Mouse (Mus musculus) heart, embryonic 10.5 days (tissue): ENCODE measurements at regions not wholly inside any gene's neighbourhood (a gene's known extent, or its start where the extent isn't known, plus 50 kb on each side); places are given as distances from the start of the nearest gene placed in this dataset.

Source experiments
- DNase-seq: peaks from one replicate; pipeline ENCODE4 v3.0.0-alpha.2; 2017; ENCODE audit warnings: low spot score
- H3K27ac ChIP-seq: fragments of 300-500 bp; sonication (generic); 2 replicates; pipeline ENCODE4 v1.5.1; 2016; ENCODE audit warnings: mild to moderate bottlenecking
- H3K27me3 ChIP-seq: fragments of 300-500 bp; sonication (generic); 2 replicates; pipeline ENCODE4 v1.6.1; 2016; ENCODE audit warnings: mild to moderate bottlenecking; ENCODE audit not compliant: poor library complexity, insufficient read depth, severe bottlenecking
- H3K36me3 ChIP-seq: fragments of 300-500 bp; sonication (generic); 2 replicates; pipeline ENCODE4 v1.6.1; 2016; ENCODE audit warnings: mild to moderate bottlenecking, moderate library complexity
- H3K4me1 ChIP-seq: fragments of 300-500 bp; sonication (generic); 2 replicates; pipeline ENCODE4 v1.6.1; 2016; ENCODE audit warnings: mild to moderate bottlenecking
- H3K4me3 ChIP-seq: fragments of 300-500 bp; sonication (generic); 2 replicates; pipeline ENCODE4 v1.5.1; 2016; ENCODE audit warnings: mild to moderate bottlenecking, moderate library complexity
- H3K9me3 ChIP-seq: fragments of 300-500 bp; sonication (generic); 2 replicates; pipeline ENCODE4 v1.6.1; 2016; ENCODE audit warnings: mild to moderate bottlenecking, moderate library complexity
- WGBS: fragments of 180-500 bp; shearing (Covaris S2); methylation state at CpG from one replicate; pipeline ENCODE4 v1.1.7; 2016; 5-methylcytosine and 5-hydroxymethylcytosine counted together

- DNase-seq, result no peak
These were observed 196.3 kb upstream of the Ferd3l start for GRCm38 (mm10) chr12:33731937-33732336.

GRCm38 (mm10) chr12:33775563-33776468 is 152.4 kb upstream of the Ferd3l start:
- H3K4me3 ChIP-seq, result no peak overlapping the region
- H3K27me3 ChIP-seq, result no peaks in the 10 kb centered on the region
- H3K27ac ChIP-seq, result no peak overlapping the region
- no peaks in the 10 kb centered on the region for H3K36me3 ChIP-seq
- no peak for DNase-seq
- no peaks in the 10 kb centered on the region for H3K9me3 ChIP-seq
- WGBS, result 64% methylated on average over 5 of the region's 5 CpGs
- no peaks in the 10 kb centered on the region for H3K4me1 ChIP-seq

More at GRCm38 (mm10) chr12:33731937-33732336, 196.3 kb upstream of the Ferd3l start:
- 51% methylated on average over 4 of the region's 4 CpGs for WGBS
- H3K4me3 ChIP-seq, result no peak overlapping the region
- H3K27ac ChIP-seq, result no peak overlapping the region
- no peaks in the 10 kb centered on the region for H3K9me3 ChIP-seq
- H3K27me3 ChIP-seq, result no peaks in the 10 kb centered on the region
- H3K36me3 ChIP-seq, result no peaks in the 10 kb centered on the region
- H3K4me1 ChIP-seq, result no peaks in the 10 kb centered on the region

GRCm38 (mm10) chr12:33778477-33778876 is 149.7 kb upstream of the Ferd3l start:
- Histone ChIP-seq H3K27ac (no peak overlapping the region), H3K4me1 (no peaks in the 10 kb centered on the region), H3K9me3 (no peaks in the 10 kb centered on the region), H3K36me3 (no peaks in the 10 kb centered on the region), H3K27me3 (no peaks in the 10 kb centered on the region), H3K4me3 (no peak overlapping the region)
- WGBS, result 43% methylated on average over 4 of the region's 4 CpGs
- DNase-seq, result no peak

GRCm38 (mm10) chr12:33779898-33780297 is 148.3 kb upstream of the Ferd3l start:
- Histone ChIP-seq H3K27me3 (no peaks in the 10 kb centered on the region), H3K4me1 (no peaks in the 10 kb centered on the region), H3K4me3 (no peak overlapping the region), H3K27ac (no peak overlapping the region), H3K9me3 (no peaks in the 10 kb centered on the region), H3K36me3 (no peaks in the 10 kb centered on the region)
- no peak for DNase-seq
- 67% methylated on average over 2 of the region's 2 CpGs for WGBS

- Histone ChIP-seq H3K4me3 (no peak overlapping the region), H3K4me1 (no peaks in the 10 kb centered on the region), H3K27me3 (no peaks in the 10 kb centered on the region), H3K36me3 (no peaks in the 10 kb centered on the region), H3K9me3 (no peaks in the 10 kb centered on the region), H3K27ac (no peak overlapping the region)
- no peak for DNase-seq
- 81% methylated on average over 10 of the region's 10 CpGs for WGBS
These were observed 123.9 kb upstream of the Ferd3l start for GRCm38 (mm10) chr12:33804206-33804791.

GRCm38 (mm10) chr12:33825571-33825970 is 102.7 kb upstream of the Ferd3l start:
- H3K4me3 ChIP-seq, result no peak overlapping the region
- DNase-seq, result no peak
- H3K27me3 ChIP-seq, result no peaks in the 10 kb centered on the region
- no peak overlapping the region for H3K27ac ChIP-seq
- no peaks in the 10 kb centered on the region for H3K4me1 ChIP-seq
- no peaks in the 10 kb centered on the region for H3K36me3 ChIP-seq
- no peaks in the 10 kb centered on the region for H3K9me3 ChIP-seq

- Histone ChIP-seq H3K4me3 (no peak overlapping the region), H3K27ac (no peak overlapping the region), H3K9me3 (no peaks in the 10 kb centered on the region), H3K4me1 (0 out of 2 replicates have a peak, but pooled peaks cover 6% of the 10 kb centered on the region), H3K27me3 (no peaks in the 10 kb centered on the region), H3K36me3 (no peaks in the 10 kb centered on the region)
- no peak for DNase-seq
These were observed 79.1 kb upstream of the Ferd3l start for GRCm38 (mm10) chr12:33849088-33849487.

GRCm38 (mm10) chr12:33851736-33852135 is 76.5 kb upstream of the Ferd3l start:
- Histone ChIP-seq H3K4me3 (no peak overlapping the region), H3K27ac (no peak overlapping the region), H3K27me3 (no peaks in the 10 kb centered on the region), H3K9me3 (no peaks in the 10 kb centered on the region), H3K4me1 (0 out of 2 replicates have a peak, but pooled peaks cover 6% of the 10 kb centered on the region), H3K36me3 (no peaks in the 10 kb centered on the region)
- DNase-seq, result no peak
- WGBS, result 90% methylated on average over 1 of the region's 1 CpGs
